Mouse (Mus musculus) ovary, adult 18-20 months (tissue): Measurements from ENCODE around the gene Arhgap15.

Source experiments
- DNase-seq: peaks from one replicate; pipeline ENCODE4 v3.0.0; 2022; ENCODE audit warnings: low spot score, mixed read lengths

The Arhgap15 gene

GRCm38 (mm10) chr2:44039522-44040203, 291.0 kb downstream of the Arhgap15 start:
- no peak for DNase-seq

- DNase-seq, result no peak
Observed at GRCm38 (mm10) chr2:44044088-44044487, 295.5 kb downstream of the Arhgap15 start.

- no peak for DNase-seq
Observed at GRCm38 (mm10) chr2:44044634-44045033, 296.0 kb downstream of the Arhgap15 start.

GRCm38 (mm10) chr2:44045231-44045630, 296.6 kb downstream of the Arhgap15 start:
- no peak for DNase-seq

GRCm38 (mm10) chr2:44060306-44060705, 311.7 kb downstream of the Arhgap15 start:
- no peak for DNase-seq

GRCm38 (mm10) chr2:44060716-44061115, 312.1 kb downstream of the Arhgap15 start:
- no peak for DNase-seq

DNA sequence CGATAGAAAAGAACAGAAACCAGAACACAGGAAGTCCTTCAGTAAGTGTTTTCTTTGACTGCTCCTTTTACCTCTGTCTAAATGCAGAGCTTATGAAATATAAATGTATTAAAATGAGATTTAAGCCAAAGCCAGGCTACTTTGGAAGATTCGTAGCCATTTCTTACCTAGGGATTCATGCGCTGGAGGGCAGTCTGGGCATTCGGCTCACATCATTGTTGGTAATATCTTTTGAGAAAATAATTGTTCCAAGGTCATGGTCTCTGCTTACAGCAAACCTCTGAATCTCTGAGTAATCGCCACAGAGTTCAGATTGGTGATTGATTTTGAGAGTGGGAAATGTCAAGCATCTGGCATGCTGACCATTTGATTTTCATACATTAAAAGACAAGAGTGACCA, 316.4 kb downstream of the Arhgap15 start:
- DNase-seq, result peak; percentile 15

- no peak for DNase-seq
Observed at GRCm38 (mm10) chr2:44068151-44068840, 319.7 kb downstream of the Arhgap15 start.

DNA sequence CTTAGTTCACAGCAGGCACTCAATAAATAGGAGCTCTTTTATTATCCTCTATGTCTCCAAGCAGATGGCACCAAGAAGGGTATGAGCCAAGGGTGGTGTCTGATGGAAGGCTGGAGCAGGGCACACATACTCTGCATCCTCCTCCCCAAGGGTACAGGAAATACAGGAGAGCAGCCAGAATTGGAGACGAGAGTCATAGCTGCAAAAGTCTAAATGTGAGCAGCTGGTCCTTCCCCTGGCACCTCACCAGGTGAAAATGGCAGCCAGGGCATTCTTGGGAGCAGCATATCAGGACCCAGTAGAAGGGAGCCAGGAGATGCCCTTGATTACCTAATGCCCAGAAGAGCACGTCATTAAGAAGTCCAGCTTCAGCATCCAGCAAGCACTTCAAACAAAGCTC, 320.3 kb downstream of the Arhgap15 start:
- DNase-seq, result no peak

- no peak for DNase-seq
Observed at GRCm38 (mm10) chr2:44076570-44076969, 327.9 kb downstream of the Arhgap15 start.

GRCm38 (mm10) chr2:44080530-44080929, 331.9 kb downstream of the Arhgap15 start:
- DNase-seq, result no peak

GRCm38 (mm10) chr2:44081241-44081640, 332.6 kb downstream of the Arhgap15 start:
- DNase-seq, result no peak

- no peak for DNase-seq
Observed at GRCm38 (mm10) chr2:44084471-44084870, 335.8 kb downstream of the Arhgap15 start.

DNA sequence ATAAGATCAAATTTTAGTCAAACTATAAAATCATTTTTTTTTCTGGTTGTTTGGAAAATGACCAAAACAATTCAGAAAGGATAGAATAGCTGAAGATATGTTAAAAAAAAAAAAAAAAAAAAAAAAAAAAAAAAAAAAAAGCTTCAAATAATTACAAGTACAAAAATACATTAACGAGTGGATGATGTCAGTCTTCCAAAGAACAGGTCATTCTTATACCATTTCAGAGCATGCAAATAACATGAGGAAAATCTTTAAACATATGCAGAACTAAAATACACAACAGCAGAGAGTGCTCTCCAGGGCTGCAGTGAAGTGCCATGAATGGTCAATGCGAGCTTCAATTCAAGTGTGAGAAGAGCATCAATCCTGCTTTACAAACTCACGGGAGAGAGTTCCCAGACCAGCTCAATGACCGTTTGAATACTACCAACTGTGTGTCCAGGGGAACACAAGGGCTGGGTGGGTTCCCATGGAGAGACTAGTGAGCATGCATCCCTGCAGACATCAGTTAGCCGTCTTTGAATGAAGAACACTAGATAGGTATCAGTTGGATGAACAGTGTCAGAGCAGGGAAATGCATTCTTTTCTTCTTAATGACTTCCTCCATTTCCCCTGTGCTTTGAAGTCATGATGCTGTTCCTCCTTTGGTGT, 337.9 kb downstream of the Arhgap15 start:
- no peak for DNase-seq

DNA sequence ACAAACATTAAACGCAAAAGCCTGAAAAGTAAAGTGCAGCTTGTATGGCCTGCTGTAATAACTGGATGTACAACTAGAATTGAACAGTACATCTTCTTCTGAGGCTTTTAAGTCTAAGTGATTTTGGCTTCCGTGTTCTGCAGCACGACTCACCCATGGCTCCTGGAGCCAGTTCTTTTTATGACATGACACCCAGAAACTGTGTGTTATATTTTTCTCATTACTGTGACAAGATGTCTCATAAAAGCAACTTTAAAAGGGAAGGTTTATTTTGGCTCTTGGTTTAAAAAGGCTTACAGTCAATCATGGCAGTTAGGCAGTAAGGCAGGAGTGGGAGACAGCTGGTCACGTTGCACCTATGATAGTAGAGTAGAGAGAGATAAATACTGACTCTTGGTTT, 349.9 kb downstream of the Arhgap15 start:
- DNase-seq, result no peak

DNA sequence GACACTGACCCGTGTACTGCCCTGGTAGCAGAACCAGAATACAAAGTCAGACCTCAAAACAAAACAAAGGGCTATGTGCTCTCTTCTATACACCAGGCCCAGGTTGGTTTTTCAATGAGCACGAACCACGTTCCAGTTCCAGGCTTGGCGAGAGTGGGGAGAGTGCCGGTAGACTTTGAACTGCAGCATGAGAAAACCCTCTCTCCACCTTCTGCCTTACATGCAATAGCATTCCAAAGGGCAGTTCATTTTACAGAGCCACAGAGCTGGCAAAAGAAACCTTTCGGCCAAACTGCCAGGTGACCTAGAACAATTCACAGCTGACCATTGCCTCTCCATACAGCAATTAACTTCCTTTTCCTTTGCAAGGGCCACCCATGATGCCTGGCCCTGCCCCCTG, 353.7 kb downstream of the Arhgap15 start:
- no peak for DNase-seq

- no peak for DNase-seq
Observed at GRCm38 (mm10) chr2:44103321-44103720, 354.7 kb downstream of the Arhgap15 start.

GRCm38 (mm10) chr2:44103742-44104141, 355.1 kb downstream of the Arhgap15 start:
- no peak for DNase-seq

DNA sequence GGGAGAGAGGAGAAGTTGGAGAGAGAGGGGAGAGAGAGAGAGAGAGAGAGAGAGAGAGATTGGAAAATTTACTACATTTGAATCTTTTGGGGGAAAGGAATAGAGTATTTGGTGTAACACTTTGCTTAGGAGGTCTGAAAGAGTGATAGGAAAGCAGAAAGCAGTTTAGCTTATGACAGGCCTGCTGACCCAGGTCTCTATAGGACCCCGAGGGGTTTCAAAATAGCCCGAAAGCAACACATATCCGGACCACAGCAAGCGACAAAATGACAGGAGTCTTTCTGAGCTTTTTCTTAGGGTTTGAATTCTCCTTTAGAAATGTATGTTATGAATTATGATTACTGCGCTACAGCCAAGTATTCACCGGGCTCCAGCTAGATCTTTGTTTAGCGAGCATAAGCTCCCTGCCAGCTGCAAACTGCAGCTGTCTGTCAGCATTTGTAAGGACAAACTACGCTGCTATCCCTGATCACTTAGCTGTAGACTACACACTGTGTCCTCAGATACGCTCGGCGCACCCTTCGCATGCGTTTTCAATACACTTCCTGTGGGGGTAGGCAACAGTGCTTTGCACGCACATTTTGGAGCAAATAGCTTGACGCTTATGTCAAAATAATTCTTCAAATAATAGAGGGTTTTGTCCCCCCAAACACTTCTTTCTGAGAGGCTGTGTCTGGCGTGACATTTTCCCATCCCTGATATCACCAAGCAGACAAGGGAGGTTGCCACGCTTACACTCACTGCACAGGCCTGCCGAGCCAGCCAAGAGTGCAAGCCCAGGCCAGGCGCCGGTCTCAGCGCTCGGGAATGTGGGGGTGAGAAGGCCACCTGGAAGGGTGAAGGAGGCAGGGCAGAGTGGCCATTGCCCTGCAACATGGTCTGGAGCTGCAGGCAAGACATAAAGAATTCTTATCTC, 355.9 kb downstream of the Arhgap15 start:
- DNase-seq, result peak; percentile 43

DNA sequence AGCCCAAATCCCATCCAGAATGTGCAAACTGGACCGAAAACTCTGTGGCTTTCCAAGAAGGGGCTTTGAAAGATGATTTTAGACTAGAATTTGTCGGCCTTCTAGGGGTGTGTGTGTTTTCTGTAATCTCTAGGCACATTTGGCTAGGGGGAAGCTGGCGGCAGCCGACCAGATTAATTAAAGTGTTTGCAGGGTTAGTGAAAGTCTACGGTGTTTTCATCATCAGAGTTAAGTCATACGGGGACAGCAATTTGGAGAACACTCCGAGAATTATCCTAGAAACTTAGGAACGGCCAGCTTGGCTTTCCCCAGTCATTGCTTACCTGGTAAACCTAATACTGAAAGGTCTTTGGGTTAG, 356.6 kb downstream of the Arhgap15 start:
- DNase-seq, result no peak

GRCm38 (mm10) chr2:44106359-44106758, 357.7 kb downstream of the Arhgap15 start:
- no peak for DNase-seq

- DNase-seq, result no peak
Observed at GRCm38 (mm10) chr2:44111276-44111675, 362.7 kb downstream of the Arhgap15 start.
